Mouse (Mus musculus) midbrain, embryonic 11.5 days (tissue): ENCODE measurements around the gene Alg1. TPM values are rescaled to one million over a fixed set of nuclear protein-coding genes. Genes with fewer than 3 reads are reported as not detected.

Source experiments
- ATAC-seq: fragments of 200-750 bp; cut with Nextera tagmentation; 2 replicates; pipeline ENCODE4 v1.8.0; 2017; ENCODE audit warnings: moderate TSS enrichment, moderate library complexity; ENCODE audit not compliant: low FRiP score
- DNase-seq: peaks from one replicate; pipeline ENCODE4 v3.0.0; 2015; ENCODE audit warnings: low spot score; ENCODE audit errors: missing footprints
- H3K27ac ChIP-seq: fragments of 300-500 bp; sonication (generic); 2 replicates; pipeline ENCODE4 v1.5.1; 2014; ENCODE audit warnings: low read depth, low read length
- H3K27me3 ChIP-seq: fragments of 300-500 bp; sonication (generic); 2 replicates; pipeline ENCODE4 v1.6.1; 2014; ENCODE audit warnings: mild to moderate bottlenecking, low read length, moderate library complexity, mixed read lengths; ENCODE audit not compliant: control insufficient read depth, insufficient read depth
- H3K36me3 ChIP-seq: fragments of 300-500 bp; sonication (generic); 2 replicates; pipeline ENCODE4 v1.6.1; 2014; ENCODE audit warnings: mild to moderate bottlenecking, low read length, moderate library complexity, mixed read lengths; ENCODE audit not compliant: control insufficient read depth, insufficient read depth
- H3K4me1 ChIP-seq: fragments of 300-500 bp; sonication (generic); 2 replicates; pipeline ENCODE4 v1.6.1; 2014; ENCODE audit warnings: low read length; ENCODE audit not compliant: control insufficient read depth, insufficient read depth
- H3K4me2 ChIP-seq: fragments of 300-500 bp; sonication (generic); 2 replicates; pipeline ENCODE4 v1.6.1; 2014; ENCODE audit warnings: mild to moderate bottlenecking, moderate library complexity
- H3K4me3 ChIP-seq: fragments of 300-500 bp; sonication (generic); 2 replicates; pipeline ENCODE4 v1.5.1; 2014; ENCODE audit warnings: low read depth, low read length
- H3K9ac ChIP-seq: fragments of 300-500 bp; sonication (generic); 2 replicates; pipeline ENCODE4 v1.6.1; 2014; ENCODE audit warnings: low read length
- H3K9me3 ChIP-seq: fragments of 300-500 bp; sonication (generic); 2 replicates; pipeline ENCODE4 v1.6.1; 2016; ENCODE audit warnings: low read length; ENCODE audit not compliant: control insufficient read depth
- WGBS: fragments of 180-500 bp; shearing (Covaris S2); extraction: QIAGEN DNeasy Blood & Tissue Kit; methylation state at CpG from one replicate; pipeline ENCODE4 v1.1.7; 2014; 5-methylcytosine and 5-hydroxymethylcytosine counted together
- microRNA-seq: library from miRNA; unstranded; fragments of <30 nt; microRNA quantifications from one replicate; pipeline ENCODE4, GENCODE M21; 2017
- polyA plus RNA-seq: library from polyadenylated mRNA; unstranded; fragments of >200 nt; fragmentation: Nextera tagmentation; extraction: Ambion mirVana; gene quantifications from 2 replicates; pipeline ENCODE4 v1.2.1, GENCODE M21; 2014

The Alg1 gene
- polyA plus RNA-seq, 1 experiment from 2014 or later = 26.6 TPM

DNA sequence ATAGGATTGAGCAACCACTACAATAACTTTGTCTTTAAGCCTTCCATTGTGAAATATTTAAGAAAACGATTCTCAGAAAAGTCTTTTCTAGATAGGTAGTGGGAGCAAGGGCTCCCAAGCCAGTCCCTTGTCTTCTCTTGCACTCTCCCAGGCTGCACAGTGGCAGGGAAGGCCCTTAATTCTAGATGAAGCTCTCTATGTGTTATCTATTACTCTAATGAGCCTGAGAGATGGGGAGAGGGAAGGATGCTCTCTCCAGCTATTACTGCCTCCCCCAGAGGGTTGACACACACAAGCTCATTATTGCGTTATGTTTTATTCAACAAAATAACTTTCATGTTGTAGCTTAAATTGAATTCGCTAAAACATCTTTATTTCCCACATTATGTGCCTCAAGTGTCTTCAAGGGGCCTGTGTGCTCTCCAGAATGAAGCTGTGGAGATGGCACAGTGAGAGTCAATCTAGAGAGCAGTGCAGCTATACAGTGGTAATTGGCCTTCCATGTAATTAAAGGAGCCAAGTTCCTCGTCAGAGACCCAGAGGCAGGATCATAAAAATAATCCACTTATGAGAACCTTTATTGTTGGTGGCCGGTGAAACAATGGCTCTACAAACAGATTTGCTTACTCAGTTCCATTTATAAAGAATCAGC, 46.3 kb downstream of the Alg1 start:
- no peak overlapping the region for H3K27ac ChIP-seq
- no peak for DNase-seq
- ATAC-seq = no peak
- H3K9ac ChIP-seq = no peak overlapping the region
- no peaks in the 10 kb centered on the region for H3K27me3 ChIP-seq
- H3K4me1 ChIP-seq = no peaks in the 10 kb centered on the region
- 83% methylated on average over 5 of the region's 5 CpGs for WGBS
- H3K9me3 ChIP-seq = no peaks in the 10 kb centered on the region
- H3K4me2 ChIP-seq = no peak overlapping the region
- no peaks in the 10 kb centered on the region for H3K36me3 ChIP-seq
- H3K4me3 ChIP-seq = no peak overlapping the region

DNA sequence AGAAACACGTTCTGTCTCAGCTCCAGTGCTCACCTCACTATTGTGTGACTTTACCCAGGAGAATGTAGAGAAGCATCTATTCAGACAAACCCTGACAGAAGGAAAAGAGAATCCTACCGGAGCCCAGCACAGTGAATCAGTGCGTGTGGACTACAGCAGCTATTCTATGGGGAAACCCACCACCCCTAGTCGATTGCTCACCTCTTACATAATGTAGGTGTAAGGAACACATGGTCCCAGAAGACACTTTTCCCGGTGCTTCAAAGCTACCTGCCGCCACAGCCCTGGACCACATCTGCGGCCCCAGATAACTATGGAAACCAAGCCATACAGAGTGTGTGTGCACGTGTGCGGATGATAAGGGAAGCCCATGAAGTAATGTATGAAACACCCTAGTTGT, 49.3 kb downstream of the Alg1 start:
- H3K9ac ChIP-seq = no peak overlapping the region
- no peak overlapping the region for H3K27ac ChIP-seq
- ATAC-seq (no peak), DNase-seq (no peak)
- H3K4me1 ChIP-seq = no peaks in the 10 kb centered on the region
- no peaks in the 10 kb centered on the region for H3K9me3 ChIP-seq
- 89% methylated on average over 9 of the region's 9 CpGs for WGBS
- H3K36me3 ChIP-seq = no peaks in the 10 kb centered on the region
- no peaks in the 10 kb centered on the region for H3K27me3 ChIP-seq
- H3K4me2 ChIP-seq = no peak overlapping the region
- H3K4me3 ChIP-seq = no peak overlapping the region

DNA sequence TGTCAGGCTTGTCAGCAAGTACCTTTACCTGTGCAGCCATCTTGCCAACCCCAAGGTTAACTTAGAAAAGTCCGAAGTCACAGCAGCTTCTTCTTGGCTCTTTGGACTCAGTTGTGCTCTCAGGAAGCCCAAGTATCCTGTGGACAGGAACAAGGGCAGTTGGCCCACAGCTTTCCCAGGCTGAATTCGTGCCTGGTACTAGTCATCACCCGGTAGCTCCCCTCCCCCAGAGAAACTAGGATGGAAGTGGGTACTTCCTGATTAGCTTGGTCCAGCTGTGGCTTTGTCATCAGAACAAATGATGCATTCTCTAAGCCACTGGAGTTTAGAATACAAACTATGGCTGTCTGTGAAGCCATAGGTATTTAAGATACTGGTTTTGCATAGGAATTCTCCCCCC, 52.0 kb downstream of the Alg1 start:
- no peak for DNase-seq
- no peak overlapping the region for H3K4me3 ChIP-seq
- no peak overlapping the region for H3K4me2 ChIP-seq
- H3K9me3 ChIP-seq = no peaks in the 10 kb centered on the region
- no peaks in the 10 kb centered on the region for H3K36me3 ChIP-seq
- no peak for ATAC-seq
- H3K9ac ChIP-seq = no peak overlapping the region
- 65% methylated on average over 3 of the region's 3 CpGs for WGBS
- no peaks in the 10 kb centered on the region for H3K27me3 ChIP-seq
- H3K4me1 ChIP-seq = no peaks in the 10 kb centered on the region
- H3K27ac ChIP-seq = no peak overlapping the region

Small RNA genes lying within 50 kb of the gene (microRNA-seq; reads per million reads assigned to microRNA genes)
- gene Gm23689 (not detected), gene Gm26095 (not detected), gene Mir6364 (not detected)

Other genes with a start within 250 kb of the Alg1 start
- gene Sept12, start 235.8 kb upstream of the Alg1 start, polyA plus RNA-seq = not detected in 2 replicates
- gene Smim22, start 226.3 kb upstream of the Alg1 start, polyA plus RNA-seq = not detected in 2 replicates
- 67.4 and 69.3 TPM in 2 replicates for gene Rogdi, start 220.1 kb upstream of the Alg1 start, polyA plus RNA-seq
- 168 and 179 TPM in 2 replicates for gene Glyr1, start 183.8 kb upstream of the Alg1 start, polyA plus RNA-seq
- 22.0 and 24.1 TPM in 2 replicates for gene Ubn1, start 183.6 kb upstream of the Alg1 start, polyA plus RNA-seq
- gene Ppl, start 101.2 kb upstream of the Alg1 start, polyA plus RNA-seq = 0.44 and 0.48 TPM in 2 replicates
- 0.23 and 0.25 TPM in 2 replicates for gene Sec14l5, start 86.5 kb upstream of the Alg1 start, polyA plus RNA-seq
- gene Nagpa, start 29.6 kb upstream of the Alg1 start, polyA plus RNA-seq = 10.7 and 10.8 TPM in 2 replicates
- 5.4 and 5.8 TPM in 2 replicates for gene AU021092, start 11.3 kb upstream of the Alg1 start, polyA plus RNA-seq
- 13.2 and 15.0 TPM in 2 replicates for gene Eef2kmt, start 22.4 kb downstream of the Alg1 start, polyA plus RNA-seq